Mouse (Mus musculus): ENCODE measurements around the gene Bmf.

DNA sequence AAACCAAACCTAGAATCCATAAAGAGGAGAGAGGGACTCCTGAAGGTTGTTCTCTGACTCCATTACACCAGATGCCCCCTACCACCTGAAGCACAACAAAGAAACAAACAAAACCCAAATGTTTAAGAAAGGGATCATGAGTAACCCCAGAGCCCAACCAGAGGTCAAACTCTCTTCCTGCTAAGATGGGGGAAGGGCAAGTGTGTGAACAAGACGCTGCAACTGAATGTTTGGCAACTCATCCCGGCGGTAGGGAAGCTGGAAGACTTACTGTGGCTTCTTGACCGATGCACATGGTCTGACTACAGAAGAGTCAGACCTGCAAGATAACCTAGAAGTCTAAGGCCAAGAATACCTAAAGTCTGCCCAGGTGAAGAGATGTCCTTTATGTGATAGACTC, 12.3 kb downstream of the Bmf start:
- TF ChIP-seq POLR2A (IDR thresholded peaks at IDR 0.05; ENCODE audit: extremely low read depth, insufficient read depth, low read length) (no peak), CTCF (IDR thresholded peaks at IDR 0.05; ENCODE audit: extremely low read depth, insufficient read depth, low read length) (no peak)
